Mouse (Mus musculus) cortical plate, adult 2 months (tissue): ENCODE measurements at regions not wholly inside any gene's neighbourhood (a gene's known extent, or its start where the extent isn't known, plus 50 kb on each side); places are given as distances from the start of the nearest gene placed in this dataset.

ENCODE experiments used
- H3K27ac ChIP-seq: fragments of 200-500 bp; 2 replicates; pipeline ENCODE4 v1.5.1; 2012; ENCODE audit warnings: low read length, control low read depth, inconsistent platforms; ENCODE audit not compliant: insufficient read depth
- H3K4me1 ChIP-seq: fragments of 200-500 bp; 2 replicates; pipeline ENCODE4 v1.6.1; 2011; ENCODE audit warnings: low read length; ENCODE audit not compliant: control insufficient read depth, insufficient read depth
- H3K4me3 ChIP-seq: fragments of 200-500 bp; 2 replicates; pipeline ENCODE4 v1.5.1; 2011; ENCODE audit warnings: mild to moderate bottlenecking, low read length, control low read depth; ENCODE audit not compliant: insufficient read depth
- CTCF ChIP-seq: fragments of 200-500 bp; IDR thresholded peaks from 2 replicates; pipeline ENCODE4 v1.5.1; 2011; ENCODE audit warnings: mild to moderate bottlenecking, control low read depth, low read length; ENCODE audit not compliant: insufficient read depth; ENCODE audit errors: extremely low read depth
- POLR2A ChIP-seq: fragments of 200-500 bp; IDR thresholded peaks from 2 replicates; pipeline ENCODE4 v1.6.1; 2011; ENCODE audit warnings: mild to moderate bottlenecking, low read length, control low read depth; ENCODE audit not compliant: insufficient read depth; ENCODE audit errors: extremely low read depth

- no peak overlapping the region for H3K27ac ChIP-seq
Measured at GRCm38 (mm10) chr2:16909246-16910038, 553.3 kb downstream of the Plxdc2 start.

GRCm38 (mm10) chr2:16914633-16915032 lies 558.5 kb downstream of the Plxdc2 start:
- Histone ChIP-seq H3K27ac (no peak overlapping the region), H3K4me3 (no peak overlapping the region), H3K4me1 (no peaks in the 10 kb centered on the region)
- peak; percentile 40; the same call in 1 of the 2 replicates for TF ChIP-seq CTCF
- TF ChIP-seq POLR2A, result no peak

More at GRCm38 (mm10) chr2:16909246-16910038, 553.3 kb downstream of the Plxdc2 start:
- H3K4me3 ChIP-seq, result no peak overlapping the region
- no peaks in the 10 kb centered on the region for H3K4me1 ChIP-seq
- TF ChIP-seq CTCF (no peak), POLR2A (no peak)

GRCm38 (mm10) chr2:16929974-16930373 lies 573.9 kb downstream of the Plxdc2 start:
- TF ChIP-seq POLR2A (no peak), CTCF (no peak)
- no peaks in the 10 kb centered on the region for H3K4me1 ChIP-seq
- no peak overlapping the region for H3K27ac ChIP-seq
- H3K4me3 ChIP-seq, result no peak overlapping the region

GRCm38 (mm10) chr2:16959432-16959831 lies 603.3 kb downstream of the Plxdc2 start:
- H3K27ac ChIP-seq, result no peak overlapping the region
- H3K4me3 ChIP-seq, result no peak overlapping the region
- H3K4me1 ChIP-seq, result no peaks in the 10 kb centered on the region
- TF ChIP-seq CTCF, result no peak
- TF ChIP-seq POLR2A, result no peak

- H3K27ac ChIP-seq, result no peak overlapping the region
- H3K4me3 ChIP-seq, result no peak overlapping the region
- TF ChIP-seq CTCF, result no peak
- no peak for TF ChIP-seq POLR2A
- H3K4me1 ChIP-seq, result no peaks in the 10 kb centered on the region
Measured at GRCm38 (mm10) chr2:16977380-16977779, 621.3 kb downstream of the Plxdc2 start.

GRCm38 (mm10) chr2:16982823-16983222 lies 626.7 kb downstream of the Plxdc2 start:
- TF ChIP-seq POLR2A (no peak), CTCF (no peak)
- H3K4me1 ChIP-seq, result no peaks in the 10 kb centered on the region
- no peak overlapping the region for H3K4me3 ChIP-seq
- H3K27ac ChIP-seq, result no peak overlapping the region

GRCm38 (mm10) chr2:16983583-16984221 lies 627.6 kb downstream of the Plxdc2 start:
- Histone ChIP-seq H3K4me1 (no peaks in the 10 kb centered on the region), H3K4me3 (no peak overlapping the region), H3K27ac (no peak overlapping the region)
- TF ChIP-seq CTCF, result no peak
